Mouse (Mus musculus): ENCODE data around the gene Akap2. TPM values are rescaled to one million over a fixed set of nuclear protein-coding genes. Genes with fewer than 3 reads are reported as not detected.

The Akap2 gene
- polyA plus RNA-seq, 1 experiment from 2014 or later: 9.6 TPM

- Histone ChIP-seq H3K36me3 (ENCODE audit: control insufficient read depth, insufficient read depth) (no peaks in the 10 kb centered on the region), H3K4me1 (replicated peaks; ENCODE audit: control insufficient read depth, insufficient read depth, low read length) (no peaks in the 10 kb centered on the region), H3K27me3 (replicated peaks; ENCODE audit: control insufficient read depth, insufficient read depth, low read length) (no peaks in the 10 kb centered on the region), H3K4me2 (replicated peaks; ENCODE audit: low read depth) (no peak overlapping the region), H3K9ac (ENCODE audit: low read depth, low read length) (no peak overlapping the region), H3K4me3 (ENCODE audit: low read depth, low read length) (no peak overlapping the region), H3K9me3 (ENCODE audit: control insufficient read depth) (no peaks in the 10 kb centered on the region), H3K27ac (ENCODE audit: low read depth, low read length) (no peak overlapping the region)
- no peak for ATAC-seq
- no peak for TF ChIP-seq CTCF (IDR thresholded peaks at IDR 0.05; ENCODE audit: low read depth)
- 62% methylated on average over 12 of the region's 12 CpGs for WGBS
These were observed 32.7 kb upstream of the Akap2 start for GRCm38 (mm10) chr4:57684676-57685215.

- Histone ChIP-seq H3K9me3 (ENCODE audit: control insufficient read depth) (no peaks in the 10 kb centered on the region), H3K4me3 (ENCODE audit: low read depth, low read length) (no peak overlapping the region), H3K27ac (ENCODE audit: low read depth, low read length) (no peak overlapping the region), H3K4me1 (replicated peaks; ENCODE audit: control insufficient read depth, insufficient read depth, low read length) (no peaks in the 10 kb centered on the region), H3K9ac (ENCODE audit: low read depth, low read length) (no peak overlapping the region), H3K36me3 (ENCODE audit: control insufficient read depth, insufficient read depth) (no peaks in the 10 kb centered on the region), H3K4me2 (replicated peaks; ENCODE audit: low read depth) (no peak overlapping the region), H3K27me3 (replicated peaks; ENCODE audit: control insufficient read depth, insufficient read depth, low read length) (no peaks in the 10 kb centered on the region)
- no peak for TF ChIP-seq CTCF (IDR thresholded peaks at IDR 0.05; ENCODE audit: low read depth)
- 64% methylated on average over 3 of the region's 3 CpGs for WGBS
- no peak for ATAC-seq
These were observed 30.7 kb upstream of the Akap2 start for GRCm38 (mm10) chr4:57686736-57687135.

GRCm38 (mm10) chr4:57687583-57687982 lies 29.9 kb upstream of the Akap2 start:
- no peak for ATAC-seq
- H3K4me2 ChIP-seq (replicated peaks; ENCODE audit: low read depth): no peak overlapping the region
- WGBS: 80% methylated on average over 3 of the region's 3 CpGs
- H3K27me3 ChIP-seq (replicated peaks; ENCODE audit: control insufficient read depth, insufficient read depth, low read length): no peaks in the 10 kb centered on the region
- TF ChIP-seq CTCF (IDR thresholded peaks at IDR 0.05; ENCODE audit: low read depth): no peak
- H3K9ac ChIP-seq (ENCODE audit: low read depth, low read length): no peak overlapping the region
- no peak overlapping the region for H3K4me3 ChIP-seq (ENCODE audit: low read depth, low read length)
- no peaks in the 10 kb centered on the region for H3K4me1 ChIP-seq (replicated peaks; ENCODE audit: control insufficient read depth, insufficient read depth, low read length)
- H3K36me3 ChIP-seq (ENCODE audit: control insufficient read depth, insufficient read depth): no peaks in the 10 kb centered on the region
- H3K27ac ChIP-seq (ENCODE audit: low read depth, low read length): no peak overlapping the region
- H3K9me3 ChIP-seq (ENCODE audit: control insufficient read depth): no peaks in the 10 kb centered on the region

GRCm38 (mm10) chr4:57688131-57688530 lies 29.3 kb upstream of the Akap2 start:
- no peak overlapping the region for H3K4me3 ChIP-seq (ENCODE audit: low read depth, low read length)

GRCm38 (mm10) chr4:57690001-57690400 lies 27.5 kb upstream of the Akap2 start:
- no peak for TF ChIP-seq CTCF (IDR thresholded peaks at IDR 0.05; ENCODE audit: low read depth)
- Histone ChIP-seq H3K36me3 (ENCODE audit: control insufficient read depth, insufficient read depth) (no peaks in the 10 kb centered on the region), H3K4me2 (replicated peaks; ENCODE audit: low read depth) (no peak overlapping the region), H3K9me3 (ENCODE audit: control insufficient read depth) (no peaks in the 10 kb centered on the region), H3K4me3 (ENCODE audit: low read depth, low read length) (no peak overlapping the region), H3K27me3 (replicated peaks; ENCODE audit: control insufficient read depth, insufficient read depth, low read length) (no peaks in the 10 kb centered on the region), H3K4me1 (replicated peaks; ENCODE audit: control insufficient read depth, insufficient read depth, low read length) (no peaks in the 10 kb centered on the region), H3K9ac (ENCODE audit: low read depth, low read length) (no peak overlapping the region), H3K27ac (ENCODE audit: low read depth, low read length) (no peak overlapping the region)
- no peak for ATAC-seq
- WGBS: 65% methylated on average over 6 of the region's 6 CpGs

More at GRCm38 (mm10) chr4:57688131-57688530, 29.3 kb upstream of the Akap2 start:
- H3K4me2 ChIP-seq (replicated peaks; ENCODE audit: low read depth): no peak overlapping the region
- no peak overlapping the region for H3K27ac ChIP-seq (ENCODE audit: low read depth, low read length)
- no peaks in the 10 kb centered on the region for H3K4me1 ChIP-seq (replicated peaks; ENCODE audit: control insufficient read depth, insufficient read depth, low read length)
- WGBS: 77% methylated on average over 9 of the region's 9 CpGs
- no peaks in the 10 kb centered on the region for H3K36me3 ChIP-seq (ENCODE audit: control insufficient read depth, insufficient read depth)
- no peak for TF ChIP-seq CTCF (IDR thresholded peaks at IDR 0.05; ENCODE audit: low read depth)
- H3K9me3 ChIP-seq (ENCODE audit: control insufficient read depth): no peaks in the 10 kb centered on the region
- H3K9ac ChIP-seq (ENCODE audit: low read depth, low read length): no peak overlapping the region
- ATAC-seq: no peak
- H3K27me3 ChIP-seq (replicated peaks; ENCODE audit: control insufficient read depth, insufficient read depth, low read length): no peaks in the 10 kb centered on the region

- 73% methylated on average over 1 of the region's 1 CpGs for WGBS
- ATAC-seq: no peak
These were observed 26.7 kb upstream of the Akap2 start for GRCm38 (mm10) chr4:57690805-57691204.

More at GRCm38 (mm10) chr4:57690805-57691204, 26.7 kb upstream of the Akap2 start:
- Histone ChIP-seq H3K4me1 (replicated peaks; ENCODE audit: control insufficient read depth, insufficient read depth, low read length) (no peaks in the 10 kb centered on the region), H3K4me2 (replicated peaks; ENCODE audit: low read depth) (no peak overlapping the region), H3K4me3 (ENCODE audit: low read depth, low read length) (no peak overlapping the region), H3K9me3 (ENCODE audit: control insufficient read depth) (no peaks in the 10 kb centered on the region), H3K27ac (ENCODE audit: low read depth, low read length) (no peak overlapping the region), H3K27me3 (replicated peaks; ENCODE audit: control insufficient read depth, insufficient read depth, low read length) (no peaks in the 10 kb centered on the region), H3K36me3 (ENCODE audit: control insufficient read depth, insufficient read depth) (no peaks in the 10 kb centered on the region), H3K9ac (ENCODE audit: low read depth, low read length) (no peak overlapping the region)
- no peak for TF ChIP-seq CTCF (IDR thresholded peaks at IDR 0.05; ENCODE audit: low read depth)
